Mouse (Mus musculus) cortical plate, adult 2 months (tissue): ENCODE results near the gene Alpl.

Experiments used
- CTCF ChIP-seq: fragments of 200-500 bp; IDR thresholded peaks from 2 replicates; pipeline ENCODE4 v1.5.1; 2011; ENCODE audit warnings: mild to moderate bottlenecking, control low read depth, low read length; ENCODE audit not compliant: insufficient read depth; ENCODE audit errors: extremely low read depth
- POLR2A ChIP-seq: fragments of 200-500 bp; IDR thresholded peaks from 2 replicates; pipeline ENCODE4 v1.6.1; 2011; ENCODE audit warnings: mild to moderate bottlenecking, low read length, control low read depth; ENCODE audit not compliant: insufficient read depth; ENCODE audit errors: extremely low read depth

DNA sequence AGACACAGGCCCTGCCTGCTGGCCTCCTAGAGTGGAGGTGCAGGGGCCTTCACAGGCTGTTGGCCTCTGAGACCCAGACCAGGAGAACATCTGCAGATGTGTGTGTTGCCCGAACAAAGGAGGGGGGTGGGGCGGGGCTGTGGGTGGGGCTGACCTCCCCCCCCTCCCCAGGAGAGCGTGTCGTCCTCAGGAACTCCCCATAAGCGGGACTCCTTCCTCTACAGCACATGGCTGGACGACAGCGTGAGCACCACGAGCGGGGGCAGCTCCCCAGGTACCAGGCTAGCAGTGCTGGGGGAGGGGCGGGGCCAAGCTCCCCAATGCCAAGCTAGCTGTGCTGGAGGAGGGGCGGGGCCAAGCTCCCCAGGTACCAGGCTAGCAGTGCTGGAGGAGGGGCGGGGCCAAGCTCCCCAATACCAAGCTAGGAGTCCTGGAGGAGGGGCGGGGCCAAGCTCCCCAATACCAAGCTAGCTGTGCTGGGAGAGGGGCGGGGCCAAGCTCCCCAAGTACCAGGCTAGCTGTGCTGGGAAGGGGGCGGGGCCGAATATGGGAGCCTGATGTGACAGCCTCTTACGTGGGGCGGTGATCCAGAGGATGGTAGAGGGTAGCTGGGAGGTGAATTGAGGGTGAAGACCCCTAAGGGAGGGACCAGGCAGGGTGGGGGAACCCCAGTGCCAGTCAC, 68.5 kb downstream of the Alpl start:
- no peak for TF ChIP-seq POLR2A
- TF ChIP-seq CTCF = no peak
